Mouse (Mus musculus): ENCODE results near the gene Fam222b.

- TF ChIP-seq CTCF (IDR thresholded peaks at IDR 0.05; ENCODE audit: low read depth) (no peak), EP300 (IDR thresholded peaks at IDR 0.05; ENCODE audit: low read depth) (no peak)
Observed at GRCm38 (mm10) chr11:78161968-78162367, 67.5 kb downstream of the Fam222b start.

Data from liver, postnatal 0 days (tissue).